ENCODE assay signal across 12 mouse cellular contexts in genomic region chr11:68287331-68287730, GRCm38 (mm10).
DNase-seq lines count a peak whose midpoint lies in the region; ATAC-seq and TF ChIP-seq lines count a peak whose summit lies in the region.
"Had no signal": no experiment of that assay in that cellular context is flagged by ENCODE, and none has a peak within 500 bp of the region (broad histone marks: within the 10 kb centered on the region; RNA-seq: fewer than 3 reads in every experiment).

No protein-coding gene starts in this region.

- no peaks in the 10 kb centered on the region for H3K36me3 ChIP-seq in hindbrain, embryonic 16.5 days (ENCODE audit: control insufficient read depth, insufficient read depth, low read length)
- H3K36me3 ChIP-seq in hindbrain, embryonic 10.5 days, result no peaks in the 10 kb centered on the region
- H3K36me3 ChIP-seq in testis, adult 2 months (ENCODE audit: control insufficient read depth, insufficient read depth, low read length), result no peaks in the 10 kb centered on the region
- no peaks in the 10 kb centered on the region for H3K36me3 ChIP-seq in heart, postnatal 0 days (replicated peaks; ENCODE audit: control insufficient read depth, insufficient read depth, low read length)
- no peaks in the 10 kb centered on the region for H3K36me3 ChIP-seq in stomach, postnatal 0 days (ENCODE audit: control insufficient read depth, insufficient read depth, low read length)

- no peaks in the 10 kb centered on the region for H3K27me3 ChIP-seq in hindbrain, embryonic 16.5 days (replicated peaks; ENCODE audit: control insufficient read depth, insufficient read depth, low read length)
- H3K27me3 ChIP-seq in hindbrain, embryonic 10.5 days (ENCODE audit: insufficient read depth, poor library complexity, severe bottlenecking), result peaks cover 44% of the 10 kb centered on the region
- H3K27me3 ChIP-seq in testis, adult 2 months (ENCODE audit: control insufficient read depth, insufficient read depth, low read length), result no peaks in the 10 kb centered on the region
- no peaks in the 10 kb centered on the region for H3K27me3 ChIP-seq in heart, postnatal 0 days (ENCODE audit: control insufficient read depth, insufficient read depth, low read length)
- no peaks in the 10 kb centered on the region for H3K27me3 ChIP-seq in stomach, postnatal 0 days (ENCODE audit: control insufficient read depth, insufficient read depth, low read length)

- no peak overlapping the region for H3K9ac ChIP-seq in hindbrain, embryonic 16.5 days (ENCODE audit: low read depth, low read length)
- no peak overlapping the region for H3K9ac ChIP-seq in heart, postnatal 0 days (replicated peaks; ENCODE audit: low read depth, low read length)
- H3K9ac ChIP-seq in stomach, postnatal 0 days (ENCODE audit: low read length), result no peak overlapping the region
- H3K9ac ChIP-seq: forebrain, postnatal 0 days had no signal

- WGBS in hindbrain, embryonic 16.5 days, result 73% methylated on average over 5 of the region's 5 CpGs
- 73% methylated on average over 5 of the region's 5 CpGs for WGBS in hindbrain, embryonic 10.5 days
- 43% methylated on average over 5 of the region's 5 CpGs for WGBS in heart, postnatal 0 days
- WGBS in stomach, postnatal 0 days, result 58% methylated on average over 5 of the region's 5 CpGs

- H3K9me3 ChIP-seq in hindbrain, embryonic 16.5 days (ENCODE audit: control insufficient read depth, low read length), result no peaks in the 10 kb centered on the region
- H3K9me3 ChIP-seq in hindbrain, embryonic 10.5 days, result no peaks in the 10 kb centered on the region
- no peaks in the 10 kb centered on the region for H3K9me3 ChIP-seq in heart, postnatal 0 days (replicated peaks; ENCODE audit: control insufficient read depth, low read length)
- H3K9me3 ChIP-seq in stomach, postnatal 0 days (ENCODE audit: control insufficient read depth, low read length), result no peaks in the 10 kb centered on the region

- peaks cover 10% of the 10 kb centered on the region for H3K4me1 ChIP-seq in hindbrain, embryonic 16.5 days (ENCODE audit: control insufficient read depth, insufficient read depth, low read depth, low read length)
- peaks cover 46% of the 10 kb centered on the region for H3K4me1 ChIP-seq in hindbrain, embryonic 10.5 days (replicated peaks)
- H3K4me1 ChIP-seq in testis, adult 2 months (ENCODE audit: control insufficient read depth, insufficient read depth, low read length), result peaks cover 4% of the 10 kb centered on the region
- H3K4me1 ChIP-seq in heart, postnatal 0 days (ENCODE audit: control insufficient read depth, insufficient read depth), result peaks cover 23% of the 10 kb centered on the region
- 0 out of 2 replicates have a peak, but pooled peaks cover 7% of the 10 kb centered on the region for H3K4me1 ChIP-seq in stomach, postnatal 0 days (replicated peaks; ENCODE audit: control insufficient read depth, insufficient read depth)

- no peak overlapping the region for H3K27ac ChIP-seq in hindbrain, embryonic 16.5 days (ENCODE audit: low read depth, low read length)
- no peak overlapping the region for H3K27ac ChIP-seq in hindbrain, embryonic 10.5 days
- peak overlapping the region; percentile 7; the same call in 1 of the 2 replicates for H3K27ac ChIP-seq in testis, adult 2 months (ENCODE audit: control insufficient read depth, insufficient read depth, low read depth, low read length)
- H3K27ac ChIP-seq in heart, postnatal 0 days (ENCODE audit: low read depth), result no peak overlapping the region
- H3K27ac ChIP-seq in stomach, postnatal 0 days (replicated peaks), result peak overlapping the region; percentile 25; the same call in 1 of the 2 replicates

- H3K4me2 ChIP-seq in hindbrain, embryonic 16.5 days (ENCODE audit: low read length), result no peak overlapping the region
- no peak overlapping the region for H3K4me2 ChIP-seq in heart, postnatal 0 days (ENCODE audit: low read depth, low read length)
- H3K4me2 ChIP-seq in stomach, postnatal 0 days (replicated peaks; ENCODE audit: low read depth), result no peak overlapping the region

- no peak for DNase-seq in hindbrain, embryonic 10.5 days (ENCODE audit: low spot score)
- DNase-seq in testis, postnatal 14 days (ENCODE audit: low spot score), result no peak
- DNase-seq in heart, postnatal 0 days (ENCODE audit: low spot score), result no peak
- no peak for DNase-seq in stomach, postnatal 0 days (ENCODE audit: low spot score)
- DNase-seq in cerebellum, adult 8-10 months, result no peak
- no peak for DNase-seq in ovary, postnatal 10 days (ENCODE audit: low spot score)
- DNase-seq: cerebellum, postnatal 25 days; forebrain, postnatal 0 days; liver; spleen, adult 18-20 months had no signal

- H3K4me3 ChIP-seq in hindbrain, embryonic 16.5 days (ENCODE audit: low read length), result no peak overlapping the region
- no peak overlapping the region for H3K4me3 ChIP-seq in hindbrain, embryonic 10.5 days
- no peak overlapping the region for H3K4me3 ChIP-seq in testis, adult 2 months (ENCODE audit: control insufficient read depth, low read depth, low read length)
- H3K4me3 ChIP-seq in heart, postnatal 0 days (ENCODE audit: low read depth, low read length), result no peak overlapping the region
- no peak overlapping the region for H3K4me3 ChIP-seq in stomach, postnatal 0 days (ENCODE audit: low read depth, low read length)

- no peak for TF ChIP-seq CTCF in testis, adult 2 months (IDR thresholded peaks at IDR 0.05; ENCODE audit: control insufficient read depth, insufficient read depth, insufficient replicate concordance, low read depth, low read length)
- no peak for TF ChIP-seq CTCF in heart, postnatal 0 days (IDR thresholded peaks at IDR 0.05; ENCODE audit: low read depth)
- TF ChIP-seq CTCF in stomach, postnatal 0 days (IDR thresholded peaks at IDR 0.05; ENCODE audit: low read depth), result 0 out of 2 replicates have a peak, but pooled peaks have one; percentile 11

- TF ChIP-seq EP300 in heart, postnatal 0 days (IDR thresholded peaks at IDR 0.05; ENCODE audit: low read depth), result no peak
- no peak for TF ChIP-seq EP300 in stomach, postnatal 0 days (optimal IDR thresholded peaks at IDR 0.05)

- 0 out of 2 replicates have a peak, but pooled peaks have one; percentile 27 for ATAC-seq in hindbrain, embryonic 16.5 days
- ATAC-seq in heart, postnatal 0 days (ENCODE audit: insufficient read depth, low read depth), result 0 out of 2 replicates have a peak, but pooled peaks have one; percentile 10
- ATAC-seq in stomach, postnatal 0 days (ENCODE audit: low FRiP score, low TSS enrichment), result no peak
- ATAC-seq: forebrain, postnatal 0 days had no signal

- no peak for TF ChIP-seq POLR2A in testis, adult 2 months (IDR thresholded peaks at IDR 0.05; ENCODE audit: control insufficient read depth, low read depth, low read length)

Comparison
In these comparisons a context has a peak if more than half of its experiments do, and no peak if none do; other contexts are left out.
1. H3K27ac ChIP-seq: peak in testis, adult 2 months (single experiment) and stomach, postnatal 0 days (single experiment); none in hindbrain, embryonic 16.5 days (single experiment), hindbrain, embryonic 10.5 days (single experiment) and heart, postnatal 0 days (single experiment).